Mouse (Mus musculus) left cerebral cortex, postnatal 10 days (tissue): Measurements from ENCODE around the gene Sprr2a3. TPM values are rescaled to one million over a fixed set of nuclear protein-coding genes. Genes with fewer than 3 reads are reported as not detected.
"Not testable (repeated sequence)": the region's sequence is repeated elsewhere in the genome, so short reads cannot be mapped to it uniquely, and the experiment has no call there.

Experiments used
- DNase-seq, 2 experiments: peaks; one replicate each; pipeline ENCODE4 v3.0.0; 2021 to 2022; ENCODE audit warnings: low spot score in 2 of 2, mixed read lengths in 1 of 2; ENCODE audit errors: extremely low spot score in 1 of 2
- intact Hi-C: fragments of 180-260 bp; cut with DNase I; formaldehyde crosslinking; loops from one replicate; pipeline ENCODE4 v1.15.1; 2025
- total RNA-seq, 2 experiments: library from RNA; stranded (reverse); gene quantifications; 2 replicates each; pipeline ENCODE4 v1.2.3; 2021

Gene Sprr2a3
- total RNA-seq, result not detected

GRCm38 (mm10) chr3:92285101-92285500, at the start of gene Sprr2a3:
Sprr2a3 (plus strand) TSS chr3:92285417.
- DNase-seq, intact Hi-C loops: not testable (repeated sequence)

- intact Hi-C loops, DNase-seq: not testable (repeated sequence)
Measured at GRCm38 (mm10) chr3:92236463-92237189, 48.6 kb upstream of the Sprr2a3 start.

DNA sequence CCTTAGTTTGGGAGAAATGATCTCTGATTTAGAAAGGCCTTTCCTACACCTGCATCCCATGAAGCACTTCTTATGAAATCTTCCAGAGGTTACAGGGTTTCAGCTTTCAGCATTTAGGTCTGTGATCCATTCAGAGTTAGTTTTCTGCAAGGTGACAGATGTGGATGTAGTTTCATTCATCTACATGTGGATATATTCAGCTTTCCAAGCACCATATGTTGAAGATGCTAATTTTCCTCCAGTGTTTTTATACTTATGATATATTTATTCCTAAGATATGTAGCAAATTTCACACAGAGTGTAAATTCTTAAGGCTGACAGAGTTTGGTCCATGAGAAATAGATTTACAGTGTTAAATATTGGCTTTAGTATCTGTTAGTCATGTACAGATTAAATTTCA, 46.5 kb upstream of the Sprr2a3 start:
- intact Hi-C loops, result not testable (repeated sequence)

DNA sequence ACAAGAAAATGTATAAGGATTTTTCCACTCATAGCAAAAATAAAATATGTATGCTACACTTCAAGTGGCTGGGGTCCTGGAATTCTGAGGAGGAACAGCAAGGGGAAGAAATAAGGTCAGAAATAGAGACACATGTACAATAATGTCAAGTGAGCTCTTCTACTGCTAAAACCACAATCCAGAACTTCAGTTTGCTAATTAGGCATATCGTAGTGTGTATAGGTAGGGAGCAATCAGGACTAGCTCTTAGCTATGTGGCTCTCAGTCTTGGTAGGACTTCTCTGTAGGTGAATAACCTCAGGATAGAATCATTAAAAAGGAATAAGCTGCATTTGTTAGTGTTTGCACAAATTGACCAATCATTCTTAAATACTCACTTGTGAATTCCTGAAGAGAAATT, 46.0 kb upstream of the Sprr2a3 start:
- DNase-seq, intact Hi-C loops: not testable (repeated sequence)

More for the DNA sequence above, 46.5 kb upstream of the Sprr2a3 start:
- DNase-seq, result not testable (repeated sequence)

DNA sequence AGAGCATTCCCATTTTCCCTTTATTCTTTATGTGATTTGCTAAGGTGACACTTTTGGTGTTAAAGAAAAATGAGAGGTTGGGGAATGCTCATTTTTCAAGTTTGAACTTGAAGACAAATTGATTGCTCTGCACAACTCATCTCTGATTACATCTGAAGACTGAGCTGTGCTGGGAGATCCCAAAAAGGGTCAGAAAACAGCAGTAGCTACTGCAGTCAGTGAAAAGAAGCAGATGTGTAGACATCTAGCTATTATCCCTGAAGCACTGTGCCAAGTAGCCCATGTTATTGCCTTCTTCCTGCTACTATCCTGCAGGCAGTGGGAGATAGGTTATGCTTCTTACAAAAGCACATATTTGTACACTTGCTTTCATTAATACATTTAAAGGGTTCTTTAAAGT, 40.4 kb upstream of the Sprr2a3 start:
- intact Hi-C loops, DNase-seq: not testable (repeated sequence)

DNA sequence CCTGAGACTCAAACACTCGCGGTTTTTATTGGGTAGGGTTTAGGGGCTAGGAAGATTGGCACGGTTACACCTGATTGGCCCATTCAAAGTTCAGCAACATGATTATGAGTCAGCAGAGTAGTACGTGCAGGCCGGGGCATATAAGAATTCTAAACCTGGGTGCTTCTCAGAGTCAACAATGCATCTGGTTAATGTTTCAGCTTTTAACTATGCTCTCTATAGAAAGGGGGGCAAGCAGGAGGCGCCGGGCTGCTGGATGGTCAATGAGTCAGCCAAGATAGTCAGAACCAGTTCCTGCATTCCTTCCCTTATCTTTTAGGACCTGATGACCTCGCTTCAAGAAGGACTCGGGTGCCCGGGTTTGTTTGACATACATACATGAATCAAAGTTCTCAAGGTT, 39.0 kb upstream of the Sprr2a3 start:
- DNase-seq, intact Hi-C loops: not testable (repeated sequence)

- not testable (repeated sequence) for DNase-seq
Measured at GRCm38 (mm10) chr3:92248494-92248893, 36.7 kb upstream of the Sprr2a3 start.

DNA sequence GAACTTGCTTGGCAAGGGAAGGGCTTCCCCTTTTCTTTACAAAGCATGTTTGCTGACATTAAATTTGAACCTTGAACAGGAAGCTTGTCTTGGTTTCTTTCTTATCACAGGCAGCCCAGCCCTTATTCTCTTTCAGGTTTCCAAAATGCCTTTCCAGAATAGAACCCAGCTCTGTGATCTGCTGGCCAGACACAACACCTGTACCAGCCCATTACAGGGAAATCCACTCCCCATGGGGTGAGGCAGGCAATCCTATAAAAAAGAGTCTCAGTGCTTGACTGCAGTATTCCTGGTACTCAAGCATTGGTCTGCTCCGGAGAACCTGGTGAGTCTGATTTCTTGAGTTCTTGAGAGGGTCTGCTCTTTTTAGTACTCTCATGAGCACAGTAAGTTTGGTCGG, 34.8 kb upstream of the Sprr2a3 start:
- intact Hi-C loops, DNase-seq: not testable (repeated sequence)

More at GRCm38 (mm10) chr3:92248494-92248893, 36.7 kb upstream of the Sprr2a3 start:
- intact Hi-C loops, result not testable (repeated sequence)

GRCm38 (mm10) chr3:92253860-92254259, 31.4 kb upstream of the Sprr2a3 start:
- intact Hi-C loops, DNase-seq: not testable (repeated sequence)

DNA sequence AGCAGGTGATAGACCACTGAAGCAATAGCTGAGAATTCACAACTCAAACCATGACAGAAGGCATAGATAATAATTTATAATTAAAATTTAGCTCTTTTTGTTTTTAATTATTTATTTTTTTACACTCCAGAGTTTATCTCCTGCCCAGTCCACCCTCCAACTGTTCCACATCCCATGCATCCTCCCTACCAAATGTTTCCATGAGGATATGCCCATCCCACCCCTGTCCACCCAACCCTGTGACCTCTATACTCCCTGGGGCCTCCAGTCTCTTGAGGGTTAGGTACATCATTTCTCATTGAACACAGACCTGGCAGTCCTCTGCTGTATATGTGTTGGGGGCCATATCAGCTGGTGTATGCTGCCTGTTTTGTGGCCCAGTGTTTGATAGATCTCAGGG, 26.7 kb upstream of the Sprr2a3 start:
- DNase-seq, intact Hi-C loops: not testable (repeated sequence)

DNA sequence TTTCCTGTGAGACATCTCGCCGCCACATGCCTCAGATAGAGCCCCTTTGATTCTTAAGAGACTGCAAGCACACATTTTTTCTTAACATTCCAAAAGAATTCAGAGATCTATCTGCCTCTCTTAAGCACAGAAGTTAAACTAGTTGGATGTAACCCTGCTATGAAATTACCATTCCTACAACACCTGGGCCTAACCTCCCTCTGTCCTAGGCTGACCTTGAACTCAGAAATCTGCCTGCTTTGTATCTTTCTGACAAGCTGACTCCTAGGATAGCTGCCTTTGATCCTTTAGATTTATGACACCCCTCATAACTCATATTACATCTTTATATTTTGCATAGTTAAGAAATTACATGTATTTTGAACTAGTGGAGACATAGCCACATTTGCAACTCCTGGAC, 21.8 kb upstream of the Sprr2a3 start:
- intact Hi-C loops, DNase-seq: not testable (repeated sequence)

- DNase-seq, intact Hi-C loops: not testable (repeated sequence)
Measured at GRCm38 (mm10) chr3:92271414-92271985, 13.7 kb upstream of the Sprr2a3 start.

DNA sequence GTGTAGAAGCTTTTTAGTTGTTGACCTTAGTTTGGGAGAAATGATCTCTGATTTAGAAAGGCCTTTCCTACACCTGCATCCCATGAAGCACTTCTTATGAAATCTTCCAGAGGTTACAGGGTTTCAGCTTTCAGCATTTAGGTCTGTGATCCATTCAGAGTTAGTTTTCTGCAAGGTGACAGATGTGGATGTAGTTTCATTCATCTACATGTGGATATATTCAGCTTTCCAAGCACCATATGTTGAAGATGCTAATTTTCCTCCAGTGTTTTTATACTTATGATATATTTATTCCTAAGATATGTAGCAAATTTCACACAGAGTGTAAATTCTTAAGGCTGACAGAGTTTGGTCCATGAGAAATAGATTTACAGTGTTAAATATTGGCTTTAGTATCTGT, 11.7 kb upstream of the Sprr2a3 start:
- DNase-seq, intact Hi-C loops: not testable (repeated sequence)

- intact Hi-C loops, DNase-seq: not testable (repeated sequence)
Measured at GRCm38 (mm10) chr3:92274018-92274417, 11.2 kb upstream of the Sprr2a3 start.

- intact Hi-C loops, DNase-seq: not testable (repeated sequence)
Measured at GRCm38 (mm10) chr3:92279663-92280062, 5.6 kb upstream of the Sprr2a3 start.

DNA sequence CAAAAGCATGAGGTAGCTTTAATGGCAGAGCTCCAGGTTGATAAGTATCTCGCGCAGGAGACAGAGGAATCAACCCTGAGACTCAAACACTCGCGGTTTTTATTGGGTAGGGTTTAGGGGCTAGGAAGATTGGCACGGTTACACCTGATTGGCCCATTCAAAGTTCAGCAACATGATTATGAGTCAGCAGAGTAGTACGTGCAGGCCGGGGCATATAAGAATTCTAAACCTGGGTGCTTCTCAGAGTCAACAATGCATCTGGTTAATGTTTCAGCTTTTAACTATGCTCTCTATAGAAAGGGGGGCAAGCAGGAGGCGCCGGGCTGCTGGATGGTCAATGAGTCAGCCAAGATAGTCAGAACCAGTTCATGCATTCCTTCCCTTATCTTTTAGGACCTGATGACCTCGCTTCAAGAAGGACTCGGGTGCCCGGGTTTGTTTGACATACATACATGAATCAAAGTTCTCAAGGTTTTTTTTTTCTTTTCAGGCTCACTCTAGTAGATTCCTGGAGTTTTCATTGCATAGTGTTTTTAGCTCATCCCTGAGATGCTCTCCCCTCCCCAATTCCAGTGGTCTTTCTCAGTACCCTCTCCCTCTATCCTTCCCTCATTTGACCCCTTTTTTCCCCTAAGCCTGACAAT, 4.1 kb upstream of the Sprr2a3 start:
- intact Hi-C loops, DNase-seq: not testable (repeated sequence)

DNA sequence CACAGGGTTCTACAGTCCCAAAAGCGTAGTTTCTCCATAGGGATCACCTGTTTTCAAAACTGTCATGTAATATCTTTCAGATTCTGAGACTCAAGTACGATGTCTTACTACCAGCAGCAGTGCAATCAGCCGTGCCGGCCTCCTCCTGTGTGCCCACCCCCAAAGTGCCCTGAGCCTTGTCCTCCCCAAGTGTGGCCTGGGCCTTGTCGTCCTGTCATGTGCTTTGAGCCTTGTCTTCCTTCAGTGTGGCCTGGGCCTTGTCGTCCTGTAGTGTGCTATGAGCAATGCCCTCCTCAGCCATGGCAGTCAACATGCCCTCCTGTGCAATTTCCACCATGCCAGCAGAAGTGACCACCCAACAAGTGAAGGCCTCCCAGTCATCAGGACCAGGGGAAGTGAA, 3.3 kb downstream of the Sprr2a3 start:
- DNase-seq, intact Hi-C loops: not testable (repeated sequence)

DNA sequence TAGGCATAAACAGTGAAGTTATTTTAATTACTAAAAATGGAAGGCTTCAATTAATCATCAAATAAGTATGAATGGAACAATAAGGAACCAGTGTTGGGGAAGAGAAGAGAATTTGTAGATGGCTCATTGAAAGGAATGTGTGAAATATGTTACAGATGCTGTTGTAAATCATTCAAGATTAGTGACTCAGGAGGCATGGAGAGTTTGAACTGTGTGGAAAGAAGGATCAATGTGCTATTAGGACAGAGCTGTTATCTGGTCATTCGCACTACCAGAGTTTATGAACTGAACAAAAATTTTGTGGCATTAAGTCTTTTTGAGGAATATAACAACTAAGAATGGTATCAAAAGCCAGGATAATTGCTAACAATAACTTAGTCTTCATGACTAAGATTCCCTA, 22.2 kb downstream of the Sprr2a3 start:
- intact Hi-C loops, result no loop called here
- no peak for DNase-seq

DNA sequence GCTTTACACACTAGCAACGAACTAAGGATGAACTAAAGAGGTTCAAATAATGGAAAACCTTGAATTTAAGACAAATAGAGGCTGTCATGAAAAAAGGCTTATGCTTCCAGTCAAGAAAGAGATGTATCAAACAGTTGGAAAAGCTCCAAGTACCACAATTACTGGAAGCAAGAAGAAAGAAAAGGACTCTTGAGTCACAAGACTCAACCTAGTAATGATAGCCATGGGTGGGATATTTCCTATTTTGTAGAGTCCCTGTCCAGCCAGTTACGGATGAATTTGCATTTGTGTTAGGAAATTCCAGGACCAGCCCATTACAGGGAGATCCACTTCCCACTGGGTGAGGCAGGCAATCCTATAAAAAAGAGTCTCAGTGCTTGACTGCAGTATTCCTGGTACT, 31.1 kb downstream of the Sprr2a3 start, which contains the start of gene Sprr2b:
TSS of gene Sprr2b (plus strand) at position 301 of the 400 bp plus-strand sequence.
- intact Hi-C loops, result no loop called here
- DNase-seq, result no peak

DNA sequence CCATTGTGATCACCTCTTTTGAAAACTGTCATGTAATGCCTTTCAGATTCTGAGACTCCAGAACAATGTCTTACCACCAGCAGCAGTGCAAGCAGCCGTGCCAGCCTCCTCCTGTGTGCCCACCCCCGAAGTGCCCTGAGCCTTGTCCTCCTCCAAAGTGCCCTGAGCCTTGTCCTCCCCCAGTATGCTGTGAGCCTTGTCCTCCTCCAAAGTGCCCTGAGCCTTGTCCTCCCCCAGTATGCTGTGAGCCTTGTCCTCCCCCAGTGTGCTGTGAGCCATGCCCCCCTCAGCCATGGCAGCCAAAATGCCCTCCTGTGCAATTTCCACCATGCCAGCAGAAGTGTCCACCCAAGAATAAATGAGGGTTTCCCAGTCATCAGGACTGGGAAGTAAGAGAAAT, 32.2 kb downstream of the Sprr2a3 start:
- no peak for DNase-seq
- intact Hi-C loops, result no loop called here
